In genomic region chr5:52543770-52544169, GRCm38 (mm10) we compare ENCODE assay signal across 16 mouse cellular contexts.
"Had no signal": no experiment of that assay in that cellular context is flagged by ENCODE, and none has a peak within 500 bp of the region (broad histone marks: within the 10 kb centered on the region; RNA-seq: fewer than 3 reads in every experiment).

No protein-coding gene starts in this region.

- H3K9me3 ChIP-seq: neural tube, embryonic 13.5 days; neural tube, embryonic 15.5 days; stomach, embryonic 15.5 days had no signal

- H3K27ac ChIP-seq: neural tube, embryonic 13.5 days; neural tube, embryonic 15.5 days; stomach, embryonic 15.5 days; stomach, postnatal 0 days had no signal

- DNase-seq: retina, postnatal 1 day; right cerebral cortex, adult 18-20 months; right cerebral cortex, postnatal 14 days; right cerebral cortex, postnatal 25 days; right cerebral cortex, postnatal 4 days; spleen, adult 18-20 months; thymus, adult 18-20 months; thymus, adult 2 months; thymus, postnatal 14 days; thymus, postnatal 25 days; thymus, postnatal 36 days; thymus, postnatal 4 days had no signal

- H3K4me2 ChIP-seq: neural tube, embryonic 13.5 days; neural tube, embryonic 15.5 days; stomach, embryonic 15.5 days had no signal

- H3K36me3 ChIP-seq: neural tube, embryonic 13.5 days; neural tube, embryonic 15.5 days had no signal

- H3K4me3 ChIP-seq: neural tube, embryonic 13.5 days; neural tube, embryonic 15.5 days; stomach, embryonic 15.5 days had no signal

- H3K9ac ChIP-seq: neural tube, embryonic 13.5 days; neural tube, embryonic 15.5 days; stomach, embryonic 15.5 days had no signal

- H3K27me3 ChIP-seq: neural tube, embryonic 13.5 days; neural tube, embryonic 15.5 days; stomach, embryonic 15.5 days had no signal

- H3K4me1 ChIP-seq: neural tube, embryonic 13.5 days; neural tube, embryonic 15.5 days had no signal
